Mouse (Mus musculus) limb, embryonic 13.5 days (tissue): ENCODE measurements around the gene Irf5. TPM values are rescaled to one million over a fixed set of nuclear protein-coding genes. Genes with fewer than 3 reads are reported as not detected.
A peak's percentile ranks its signal among the peaks of the same experiment; 100 is the strongest.

Experiments
- ATAC-seq: fragments of 200-750 bp; cut with Nextera tagmentation; 2 replicates; pipeline ENCODE4 v1.8.0; 2017; ENCODE audit warnings: low read depth, moderate number of reproducible peaks, moderate TSS enrichment; ENCODE audit not compliant: low FRiP score
- H3K27ac ChIP-seq: fragments of 300-500 bp; sonication (generic); 2 replicates; pipeline ENCODE4 v1.5.1; 2015; ENCODE audit warnings: inconsistent platforms, mild to moderate bottlenecking, moderate library complexity
- H3K27me3 ChIP-seq: fragments of 300-500 bp; sonication (generic); 2 replicates; pipeline ENCODE4 v1.6.1; 2015; ENCODE audit warnings: mild to moderate bottlenecking, inconsistent platforms
- H3K36me3 ChIP-seq: fragments of 300-500 bp; sonication (generic); 2 replicates; pipeline ENCODE4 v1.6.1; 2015; ENCODE audit warnings: inconsistent platforms, mild to moderate bottlenecking, moderate library complexity
- H3K4me1 ChIP-seq: fragments of 300-500 bp; sonication (generic); 2 replicates; pipeline ENCODE4 v1.6.1; 2015; ENCODE audit warnings: inconsistent platforms
- H3K4me2 ChIP-seq: fragments of 300-500 bp; sonication (generic); replicated peaks from 2 replicates; pipeline ENCODE4 v1.6.1; 2015; ENCODE audit warnings: inconsistent platforms, mild to moderate bottlenecking, moderate library complexity
- H3K4me3 ChIP-seq: fragments of 300-500 bp; sonication (generic); 2 replicates; pipeline ENCODE4 v1.5.1; 2015; ENCODE audit warnings: moderate library complexity, mild to moderate bottlenecking, inconsistent platforms
- H3K9ac ChIP-seq: fragments of 300-500 bp; sonication (generic); 2 replicates; pipeline ENCODE4 v1.6.1; 2015; ENCODE audit warnings: mild to moderate bottlenecking, inconsistent platforms
- H3K9me3 ChIP-seq: fragments of 300-500 bp; sonication (generic); 2 replicates; pipeline ENCODE4 v1.6.1; 2016; ENCODE audit warnings: inconsistent platforms
- WGBS: fragments of 180-500 bp; shearing (Covaris S2); methylation state at CpG from one replicate; pipeline ENCODE4 v1.1.7; 2015; 5-methylcytosine and 5-hydroxymethylcytosine counted together
- polyA plus RNA-seq: library from polyadenylated mRNA; unstranded; fragments of >200 nt; fragmentation: Nextera tagmentation; extraction: Ambion mirVana; gene quantifications from 2 replicates; pipeline ENCODE4 v1.2.1, GENCODE M21; 2015

Irf5 gene
- 2.7 and 3.6 TPM in 2 replicates for polyA plus RNA-seq

DNA sequence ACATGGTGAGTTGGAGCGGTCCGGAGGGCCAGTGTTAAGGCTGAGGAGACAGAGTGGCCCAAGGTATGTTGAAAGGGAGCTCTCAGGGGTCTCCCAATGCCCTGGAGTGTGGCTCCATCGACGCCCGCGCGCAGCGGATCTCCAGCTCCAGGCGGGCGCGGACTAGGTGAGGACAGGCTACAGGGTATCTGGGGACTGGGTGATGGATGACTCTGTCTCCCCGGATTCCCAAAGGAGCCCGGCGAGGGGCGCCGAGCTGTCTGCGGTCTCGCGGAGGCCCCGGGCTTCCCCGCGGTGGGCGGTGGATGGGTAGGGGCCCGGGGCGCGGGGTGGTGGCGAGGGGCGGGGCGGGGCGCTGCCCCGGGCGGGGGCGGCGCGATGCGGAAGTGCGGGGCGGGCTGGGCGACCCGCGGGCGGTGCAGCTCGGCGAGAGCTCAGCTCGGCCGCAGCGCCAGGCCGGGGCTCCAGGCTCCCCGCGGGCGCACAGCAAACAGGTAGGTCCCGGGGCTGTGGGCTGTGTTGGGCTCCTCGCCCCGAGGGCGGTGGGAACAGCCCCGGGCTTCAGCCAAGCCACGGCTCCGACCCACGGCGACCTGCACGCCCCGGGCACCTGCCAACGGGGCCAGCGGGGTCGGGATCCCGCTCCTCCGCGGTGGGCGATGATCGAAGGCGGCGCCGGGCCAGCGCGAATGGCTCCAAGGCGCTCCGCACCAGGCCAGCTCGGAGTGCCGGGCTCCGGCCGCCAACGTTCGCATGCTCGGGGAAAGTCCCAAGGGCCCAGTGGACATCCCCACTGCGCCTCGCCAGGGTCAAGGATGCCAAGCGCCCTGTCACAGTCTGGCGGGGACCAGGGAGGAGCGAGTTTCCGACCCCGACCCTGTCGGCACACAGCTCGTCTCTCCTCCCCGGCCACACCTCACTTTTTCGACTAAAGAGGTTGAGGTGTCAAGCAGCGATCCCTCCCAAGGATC, at the start of gene Irf5:
TSS of gene Irf5 (plus strand) at position 345 of the 971 bp plus-strand sequence.
- peaks cover 19% of the 10 kb centered on the region for H3K4me1 ChIP-seq
- peak within 1 kb of the TSS; percentile 72 for H3K9ac ChIP-seq
- peak; percentile 35; the same call in 1 of the 2 replicates for ATAC-seq
- peak within 1 kb of the TSS; percentile 97 for H3K4me2 ChIP-seq
- no peaks in the 10 kb centered on the region for H3K9me3 ChIP-seq
- peaks cover 63% of the 10 kb centered on the region for H3K27me3 ChIP-seq
- H3K36me3 ChIP-seq = no peaks in the 10 kb centered on the region
- peak within 1 kb of the TSS; percentile 61 for H3K4me3 ChIP-seq
- no peak within 1 kb of the TSS for H3K27ac ChIP-seq
- WGBS = under 1% methylated on average over 81 of the region's 96 CpGs

GRCm38 (mm10) chr6:29482691-29483090, 43.7 kb upstream of the Irf5 start:
- ATAC-seq = no peak
- no peaks in the 10 kb centered on the region for H3K9me3 ChIP-seq

DNA sequence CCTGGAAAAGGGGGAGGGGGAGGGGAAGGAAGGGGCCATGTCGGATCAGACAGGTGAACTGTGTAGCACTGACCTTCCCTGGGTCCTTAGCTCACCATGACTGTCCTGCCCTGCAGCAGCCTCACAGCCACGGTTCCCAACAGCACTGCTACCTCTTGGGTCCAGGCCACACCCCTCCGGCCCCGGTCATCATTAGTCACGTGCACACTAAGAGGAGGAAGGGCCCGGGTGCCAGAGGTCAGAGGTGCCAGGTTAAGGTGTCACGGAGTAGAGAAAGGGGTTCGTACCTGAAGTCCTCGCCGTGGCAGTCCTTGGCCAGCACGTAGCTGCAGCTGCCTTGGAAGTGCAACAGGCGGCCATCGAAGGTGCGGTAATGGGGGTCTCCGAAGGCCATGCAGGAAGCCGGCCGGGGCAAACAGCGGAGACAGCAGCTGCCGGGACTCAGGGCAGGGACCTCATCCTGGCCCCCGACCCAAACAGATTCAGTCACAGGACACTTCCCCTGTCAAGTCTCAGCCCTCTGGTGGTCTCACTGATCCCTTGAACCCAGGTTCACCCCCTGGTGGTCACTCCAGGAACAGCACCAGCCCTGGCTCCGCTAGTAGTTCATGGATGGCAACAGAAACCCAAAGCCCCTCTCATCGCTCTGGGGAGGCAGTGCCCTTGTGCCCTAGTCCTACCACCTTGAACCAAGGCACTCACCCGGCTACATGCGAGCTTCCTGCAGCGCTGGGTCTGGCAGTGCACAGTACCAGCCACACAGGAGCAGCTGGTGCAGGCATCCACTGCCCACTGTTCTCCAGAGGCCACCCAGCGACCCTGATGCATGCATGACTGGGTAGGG, 41.5 kb upstream of the Irf5 start:
- peak; percentile 54 for ATAC-seq
- Histone ChIP-seq H3K27me3 (no peaks in the 10 kb centered on the region), H3K9me3 (no peaks in the 10 kb centered on the region), H3K4me3 (peak overlapping the region; percentile 33), H3K4me2 (peak overlapping the region; percentile 65), H3K4me1 (peaks cover 7% of the 10 kb centered on the region), H3K36me3 (peaks cover 34% of the 10 kb centered on the region), H3K27ac (no peak overlapping the region), H3K9ac (peak overlapping the region; percentile 48; the same call in 1 of the 2 replicates)
- WGBS = 16% methylated on average over 26 of the region's 26 CpGs

More at GRCm38 (mm10) chr6:29482691-29483090, 43.7 kb upstream of the Irf5 start:
- Histone ChIP-seq H3K4me2 (no peak overlapping the region), H3K36me3 (peaks cover 28% of the 10 kb centered on the region), H3K9ac (no peak overlapping the region), H3K4me1 (peaks cover 7% of the 10 kb centered on the region), H3K4me3 (no peak overlapping the region), H3K27me3 (no peaks in the 10 kb centered on the region), H3K27ac (no peak overlapping the region)
- 93% methylated on average over 13 of the region's 13 CpGs for WGBS

GRCm38 (mm10) chr6:29485951-29486350, 40.5 kb upstream of the Irf5 start:
- Histone ChIP-seq H3K27ac (no peak overlapping the region), H3K36me3 (peaks cover 44% of the 10 kb centered on the region), H3K4me1 (peaks cover 7% of the 10 kb centered on the region), H3K9ac (no peak overlapping the region), H3K4me3 (no peak overlapping the region), H3K9me3 (no peaks in the 10 kb centered on the region), H3K4me2 (no peak overlapping the region), H3K27me3 (no peaks in the 10 kb centered on the region)
- ATAC-seq = no peak
- WGBS = 38% methylated on average over 2 of the region's 2 CpGs

DNA sequence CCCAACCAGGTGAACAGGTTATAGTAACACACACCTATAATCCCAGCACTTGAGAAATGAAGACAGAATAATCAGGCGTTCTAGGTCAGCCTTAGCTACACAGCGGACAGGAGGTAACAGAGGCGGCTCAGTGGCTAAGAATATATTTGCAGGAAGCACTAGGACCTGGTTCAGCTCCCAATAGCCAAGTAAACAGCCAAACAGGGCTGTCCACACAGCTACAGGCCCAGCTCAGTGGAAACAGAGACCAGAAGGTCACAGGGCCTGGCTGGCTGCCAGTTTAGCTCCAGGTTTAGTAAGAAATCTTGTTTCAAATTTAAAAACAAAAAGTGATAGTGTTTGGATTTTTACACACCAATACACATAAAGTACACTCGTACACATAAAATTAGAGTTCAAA, 32.3 kb upstream of the Irf5 start:
- H3K36me3 ChIP-seq = peaks cover 68% of the 10 kb centered on the region
- no peak overlapping the region for H3K27ac ChIP-seq
- whole genome bisulfite sequencing = 80% methylated on average over 4 of the region's 4 CpGs

DNA sequence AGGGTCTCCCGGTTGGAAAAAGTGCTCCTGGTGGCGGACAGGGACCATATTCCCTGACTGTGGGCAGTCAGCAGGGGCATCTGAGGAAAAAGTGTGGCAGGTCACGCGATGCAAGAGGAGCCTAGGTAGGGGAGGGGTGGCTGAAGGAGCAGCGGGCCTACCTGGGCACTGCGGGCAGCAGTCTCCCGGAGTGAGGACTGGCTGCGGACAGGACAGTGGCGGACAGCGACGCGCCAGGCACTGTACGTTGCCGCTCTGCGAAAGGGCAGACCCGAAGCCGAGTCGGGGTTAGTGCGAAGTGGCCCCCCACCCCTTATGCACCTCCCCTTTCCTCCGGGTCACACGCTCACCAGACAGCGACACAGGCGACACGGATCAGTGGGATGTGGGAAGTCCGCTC, 30.2 kb upstream of the Irf5 start:
- Histone ChIP-seq H3K4me1 (no peaks in the 10 kb centered on the region), H3K27ac (no peak overlapping the region), H3K4me2 (no peak overlapping the region), H3K9ac (no peak overlapping the region), H3K4me3 (no peak overlapping the region), H3K36me3 (peaks cover 63% of the 10 kb centered on the region), H3K27me3 (peaks cover 10% of the 10 kb centered on the region), H3K9me3 (no peaks in the 10 kb centered on the region)
- WGBS = 38% methylated on average over 25 of the region's 25 CpGs
- ATAC-seq = no peak

More for the DNA sequence above, 32.3 kb upstream of the Irf5 start:
- Histone ChIP-seq H3K4me3 (no peak overlapping the region), H3K4me2 (no peak overlapping the region), H3K9ac (no peak overlapping the region), H3K9me3 (no peaks in the 10 kb centered on the region), H3K4me1 (no peaks in the 10 kb centered on the region), H3K27me3 (peaks cover 10% of the 10 kb centered on the region)
- no peak for ATAC-seq

- peaks cover 62% of the 10 kb centered on the region for H3K36me3 ChIP-seq
- H3K4me1 ChIP-seq = no peaks in the 10 kb centered on the region
- H3K27me3 ChIP-seq = peaks cover 10% of the 10 kb centered on the region
- H3K4me3 ChIP-seq = no peak overlapping the region
- no peaks in the 10 kb centered on the region for H3K9me3 ChIP-seq
- WGBS = 57% methylated on average over 2 of the region's 2 CpGs
- no peak for ATAC-seq
- H3K27ac ChIP-seq = no peak overlapping the region
- H3K4me2 ChIP-seq = no peak overlapping the region
- H3K9ac ChIP-seq = no peak overlapping the region
These were observed 28.6 kb upstream of the Irf5 start for GRCm38 (mm10) chr6:29497791-29498190.

GRCm38 (mm10) chr6:29500177-29500576, 26.2 kb upstream of the Irf5 start:
- Histone ChIP-seq H3K27ac (no peak overlapping the region), H3K4me3 (no peak overlapping the region), H3K4me1 (no peaks in the 10 kb centered on the region), H3K9ac (no peak overlapping the region), H3K36me3 (peaks cover 67% of the 10 kb centered on the region), H3K9me3 (no peaks in the 10 kb centered on the region), H3K4me2 (no peak overlapping the region), H3K27me3 (peaks cover 10% of the 10 kb centered on the region)
- ATAC-seq = no peak
- 92% methylated on average over 7 of the region's 7 CpGs for WGBS

GRCm38 (mm10) chr6:29500810-29501209, 25.6 kb upstream of the Irf5 start:
- H3K36me3 ChIP-seq = peaks cover 64% of the 10 kb centered on the region
- 88% methylated on average over 6 of the region's 6 CpGs for WGBS
- peaks cover 4% of the 10 kb centered on the region; the same call in 1 of the 2 replicates for H3K4me1 ChIP-seq
- H3K9me3 ChIP-seq = no peaks in the 10 kb centered on the region
- no peak overlapping the region for H3K27ac ChIP-seq
- no peak for ATAC-seq
- no peak overlapping the region for H3K4me2 ChIP-seq
- H3K4me3 ChIP-seq = no peak overlapping the region
- no peak overlapping the region for H3K9ac ChIP-seq
- peaks cover 9% of the 10 kb centered on the region for H3K27me3 ChIP-seq

DNA sequence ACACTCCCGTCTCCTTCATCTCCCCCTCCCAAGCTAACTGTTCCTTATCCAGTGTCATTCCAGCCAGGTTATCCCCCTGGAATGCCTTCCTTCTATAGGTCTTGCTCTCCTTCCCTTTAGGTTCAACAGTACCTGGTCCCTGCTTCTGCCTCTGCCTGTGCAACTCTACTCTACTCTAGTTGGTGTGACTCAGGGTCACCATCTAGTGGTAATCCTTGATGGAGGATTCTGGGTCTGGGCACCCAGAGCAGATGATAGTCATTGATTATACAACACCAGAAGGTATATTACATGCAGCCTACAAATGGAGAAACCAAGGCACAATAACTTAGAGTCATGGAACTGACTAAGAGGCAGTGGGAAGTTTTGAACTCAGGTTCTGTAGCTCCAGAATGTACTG, 24.8 kb upstream of the Irf5 start:
- Histone ChIP-seq H3K36me3 (peaks cover 56% of the 10 kb centered on the region), H3K4me2 (no peak overlapping the region), H3K27me3 (peaks cover 3% of the 10 kb centered on the region; the same call in 1 of the 2 replicates), H3K4me3 (no peak overlapping the region), H3K9me3 (no peaks in the 10 kb centered on the region), H3K4me1 (peaks cover 12% of the 10 kb centered on the region), H3K9ac (no peak overlapping the region), H3K27ac (no peak overlapping the region)
- 95% methylated on average over 1 of the region's 1 CpGs for WGBS
- ATAC-seq = no peak

DNA sequence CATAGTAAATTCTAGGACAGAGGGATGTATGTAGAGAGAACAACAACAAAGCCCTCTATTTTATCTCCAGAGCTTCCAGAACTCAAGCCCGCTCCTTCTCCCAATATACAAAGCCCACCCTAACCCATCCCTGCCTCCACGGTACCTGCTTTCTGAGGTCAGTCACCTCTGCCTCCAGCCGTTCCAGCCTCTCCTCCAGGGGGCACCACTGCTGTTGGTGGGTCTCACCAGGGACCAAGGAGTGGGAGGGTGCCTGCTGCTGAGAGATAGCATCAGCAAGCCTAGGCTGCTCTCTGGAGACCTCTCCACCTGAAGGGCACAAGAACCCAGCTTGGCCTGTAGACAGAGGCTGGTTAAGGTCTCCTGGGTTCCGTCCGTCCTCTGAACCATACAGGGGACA, 20.9 kb upstream of the Irf5 start:
- H3K27me3 ChIP-seq = no peaks in the 10 kb centered on the region
- peak overlapping the region; percentile 20; the same call in 1 of the 2 replicates for H3K9ac ChIP-seq
- no peak overlapping the region for H3K27ac ChIP-seq
- ATAC-seq = no peak
- H3K4me2 ChIP-seq = no peak overlapping the region
- H3K4me1 ChIP-seq = peaks cover 30% of the 10 kb centered on the region
- H3K36me3 ChIP-seq = peaks cover 22% of the 10 kb centered on the region
- WGBS = 88% methylated on average over 5 of the region's 5 CpGs
- H3K9me3 ChIP-seq = no peaks in the 10 kb centered on the region
- no peak overlapping the region for H3K4me3 ChIP-seq

DNA sequence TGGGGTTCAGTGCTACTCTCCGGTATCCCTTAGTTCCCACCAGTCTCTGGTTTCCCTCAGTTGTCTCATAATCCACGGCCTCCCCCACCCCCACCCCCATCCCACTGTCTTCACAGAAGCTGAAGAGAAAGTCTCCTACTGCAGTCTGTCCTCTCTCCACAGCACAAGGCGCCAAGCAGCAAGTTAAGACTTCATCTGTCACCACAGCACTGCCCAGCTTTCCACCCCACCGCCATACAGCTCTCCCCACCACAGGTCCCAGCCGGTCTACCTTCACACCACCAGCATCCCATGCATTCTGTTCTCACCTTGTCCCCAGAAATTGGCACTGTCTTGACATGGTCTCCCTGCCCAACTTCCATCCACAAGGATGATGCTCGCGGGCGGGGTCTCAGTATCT, 19.6 kb upstream of the Irf5 start:
- peak; percentile 5; the same call in 1 of the 2 replicates for ATAC-seq
- Histone ChIP-seq H3K27me3 (no peaks in the 10 kb centered on the region), H3K9ac (peak overlapping the region; percentile 79), H3K27ac (no peak overlapping the region), H3K4me2 (peak overlapping the region; percentile 78), H3K36me3 (peaks cover 18% of the 10 kb centered on the region), H3K4me3 (peak overlapping the region; percentile 66), H3K9me3 (no peaks in the 10 kb centered on the region), H3K4me1 (peaks cover 30% of the 10 kb centered on the region)
- WGBS = 20% methylated on average over 8 of the region's 8 CpGs
